Mouse (Mus musculus) small intestine, adult 2 months (tissue): Measurements from ENCODE around the gene Plxdc1.

Experiments
- CTCF ChIP-seq: fragments of 200-500 bp; IDR thresholded peaks from 2 replicates; pipeline ENCODE4 v1.5.1; 2012; ENCODE audit warnings: low read depth, mild to moderate bottlenecking, control low read depth, inconsistent platforms, low read length, moderate library complexity, mixed read lengths; ENCODE audit not compliant: insufficient replicate concordance, insufficient read length; ENCODE audit errors: extremely low read depth
- POLR2A ChIP-seq: fragments of 200-500 bp; IDR thresholded peaks from 2 replicates; pipeline ENCODE4 v1.6.1; 2012; ENCODE audit warnings: low read depth, mild to moderate bottlenecking, control low read depth, inconsistent platforms, low read length, moderate library complexity

- TF ChIP-seq POLR2A (no peak), CTCF (no peak)
Observed at GRCm38 (mm10) chr11:98001351-98001824, 15.1 kb upstream of the Plxdc1 start.
